Mouse (Mus musculus): ENCODE data around the gene Slc34a1.

The Slc34a1 gene

DNA sequence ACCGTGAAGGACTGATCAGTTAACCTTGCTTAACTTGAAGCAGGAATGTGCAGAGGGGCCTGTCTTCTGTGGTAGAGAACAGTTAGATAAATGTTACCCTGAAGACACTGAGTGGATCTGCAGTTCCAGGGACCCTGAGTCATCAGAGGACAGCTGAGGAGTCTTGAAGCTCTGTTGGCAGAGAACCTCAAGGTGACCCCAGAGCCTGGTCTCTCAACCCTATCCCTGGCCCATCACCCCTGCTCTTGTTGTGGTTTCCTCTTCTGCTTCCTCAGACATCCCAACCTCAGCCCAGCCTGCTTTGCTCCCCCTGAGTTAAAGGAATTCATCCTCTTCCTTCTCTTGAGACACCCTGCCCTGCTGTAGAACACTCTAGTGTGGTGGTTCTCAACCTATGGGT lies at the start of gene Slc34a1:
Slc34a1 (plus strand) TSS at position 100 of the 400 bp plus-strand sequence.
- TF ChIP-seq GATA4 (IDR thresholded peaks at IDR 0.05; ENCODE audit: insufficient replicate concordance, low read length): no peak

DNA sequence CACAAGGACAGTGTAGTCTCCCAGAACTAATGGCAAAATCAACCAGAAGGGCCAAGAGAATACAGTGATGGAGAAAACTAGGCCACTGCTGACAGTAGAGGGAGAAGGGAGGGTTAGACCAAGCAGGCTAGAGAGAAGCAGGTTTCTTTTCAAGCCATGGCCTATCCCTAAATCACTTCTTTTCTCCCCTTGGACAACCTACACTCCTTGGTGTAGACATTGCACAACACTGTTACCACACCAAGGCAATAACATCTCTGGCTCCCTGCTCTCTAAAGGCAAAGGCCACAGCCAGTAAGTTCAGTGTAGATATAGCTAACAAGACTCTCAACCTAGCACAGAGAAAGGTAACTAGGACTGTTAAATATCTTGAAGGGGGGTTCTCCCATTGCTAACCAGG lies 36.8 kb upstream of the Slc34a1 start:
- no peak for TF ChIP-seq GATA4 (IDR thresholded peaks at IDR 0.05; ENCODE audit: insufficient replicate concordance, low read length)

DNA sequence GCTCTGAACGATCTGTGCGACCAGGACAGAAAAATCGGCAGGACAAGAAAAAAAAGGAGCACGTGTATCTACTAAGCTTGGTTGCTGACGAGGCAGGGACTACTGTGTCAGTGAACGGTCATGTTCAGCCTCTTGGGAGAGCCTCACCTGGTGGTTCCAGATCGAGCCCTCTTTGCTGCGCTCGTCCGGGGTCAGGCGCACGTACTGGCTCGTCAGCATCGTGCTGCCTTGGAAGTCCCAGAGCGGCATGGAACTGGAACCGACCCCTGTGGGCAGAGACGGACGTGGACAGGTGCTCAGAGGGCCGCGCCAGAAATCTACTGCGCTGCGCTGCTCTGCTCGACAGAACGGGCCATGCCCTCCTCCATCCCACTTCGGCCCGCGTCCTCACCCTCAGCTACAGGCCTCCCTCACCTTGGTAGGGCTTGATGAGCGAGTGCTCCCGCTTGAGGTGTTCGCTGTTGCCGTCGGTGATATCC lies 36.0 kb upstream of the Slc34a1 start:
- TF ChIP-seq GATA4 (IDR thresholded peaks at IDR 0.05; ENCODE audit: insufficient replicate concordance, low read length): no peak

DNA sequence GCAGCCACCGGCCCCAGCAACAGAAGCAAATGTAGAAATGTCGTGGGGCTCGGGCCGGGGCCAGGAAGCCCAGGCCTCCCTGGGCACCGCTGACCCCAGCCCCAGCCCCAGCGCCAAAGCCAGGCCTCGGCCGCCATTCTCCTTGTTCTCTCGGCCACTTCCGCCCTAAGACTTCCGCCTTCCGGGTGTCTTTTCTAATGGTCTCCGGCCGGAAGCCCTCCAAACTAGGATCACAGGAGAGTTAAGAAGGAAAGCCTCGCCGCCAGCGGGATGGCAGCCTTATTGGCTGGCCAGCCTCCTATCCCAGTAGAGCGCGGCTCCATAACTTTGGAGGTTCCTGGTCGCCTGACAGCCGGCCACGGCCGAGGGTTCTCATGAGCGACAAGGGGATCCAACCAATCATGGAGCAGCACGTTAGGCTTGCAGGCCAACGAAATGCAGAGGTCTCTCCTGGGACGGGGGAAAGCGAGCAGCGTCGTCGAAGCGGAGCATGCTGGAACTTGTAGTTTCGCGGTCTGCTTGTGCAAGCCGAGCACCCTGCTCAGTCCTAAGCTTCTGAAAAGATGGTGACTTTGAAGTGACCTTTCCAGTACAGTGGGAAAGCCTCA lies 35.4 kb upstream of the Slc34a1 start, which contains the start of gene Lman2:
Lman2 (minus strand) TSS at position 331 of the 608 bp plus-strand sequence.
- TF ChIP-seq GATA4 (IDR thresholded peaks at IDR 0.05; ENCODE audit: insufficient replicate concordance, low read length): no peak

DNA sequence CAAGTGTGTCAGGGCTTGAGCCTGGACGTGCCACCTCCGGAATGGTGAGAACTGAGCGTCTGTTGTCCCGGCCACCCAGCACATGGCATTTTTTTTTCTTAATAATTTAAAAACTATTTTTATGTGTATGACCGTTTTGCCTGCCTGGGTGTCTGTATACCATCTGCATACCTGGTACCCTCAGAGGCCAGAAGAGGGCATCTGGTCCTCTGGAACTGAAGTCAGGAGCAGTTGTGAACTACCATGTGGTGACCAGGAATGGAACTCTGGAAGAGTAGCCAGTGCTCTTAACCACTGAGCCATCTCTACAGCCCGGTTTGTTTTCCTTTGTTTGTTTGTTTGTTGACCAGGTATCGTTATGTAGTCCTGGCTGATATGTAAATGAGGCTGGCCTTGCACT lies 29.6 kb upstream of the Slc34a1 start:
- TF ChIP-seq GATA4 (IDR thresholded peaks at IDR 0.05; ENCODE audit: insufficient replicate concordance, low read length): no peak

DNA sequence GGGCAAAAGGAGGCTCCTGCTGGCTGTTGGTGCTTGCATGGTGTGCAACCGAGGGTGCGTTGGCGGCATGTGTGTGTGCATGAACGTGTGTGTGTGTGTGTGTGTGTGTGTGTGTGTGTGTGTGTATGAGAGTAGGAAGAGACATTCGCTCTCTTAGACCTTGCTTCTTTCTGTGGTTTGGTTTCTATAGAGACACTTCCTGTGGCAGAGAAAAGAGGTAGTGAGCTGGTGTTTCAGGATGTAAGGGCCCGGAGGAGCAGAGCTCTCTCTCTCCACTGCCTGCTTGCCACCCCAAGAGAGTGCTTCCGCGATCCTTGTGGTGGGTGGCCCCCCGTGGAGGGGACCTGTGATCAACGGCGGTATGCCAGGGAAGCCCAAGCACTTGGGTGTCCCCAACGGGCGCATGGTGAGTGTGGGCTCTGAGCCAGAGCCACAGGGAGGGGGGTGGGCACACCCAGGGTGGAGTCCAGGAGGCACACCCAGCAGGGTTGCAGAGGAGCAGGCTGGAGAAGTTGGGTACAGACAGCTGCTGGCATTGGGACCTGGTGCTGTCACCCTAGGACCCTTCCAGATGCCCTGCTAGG lies 28.4 kb upstream of the Slc34a1 start, which contains the start of gene Rgs14:
Rgs14 (plus strand) TSS at position 202 of the 584 bp plus-strand sequence.
- no peak for TF ChIP-seq GATA4 (IDR thresholded peaks at IDR 0.05; ENCODE audit: insufficient replicate concordance, low read length)

DNA sequence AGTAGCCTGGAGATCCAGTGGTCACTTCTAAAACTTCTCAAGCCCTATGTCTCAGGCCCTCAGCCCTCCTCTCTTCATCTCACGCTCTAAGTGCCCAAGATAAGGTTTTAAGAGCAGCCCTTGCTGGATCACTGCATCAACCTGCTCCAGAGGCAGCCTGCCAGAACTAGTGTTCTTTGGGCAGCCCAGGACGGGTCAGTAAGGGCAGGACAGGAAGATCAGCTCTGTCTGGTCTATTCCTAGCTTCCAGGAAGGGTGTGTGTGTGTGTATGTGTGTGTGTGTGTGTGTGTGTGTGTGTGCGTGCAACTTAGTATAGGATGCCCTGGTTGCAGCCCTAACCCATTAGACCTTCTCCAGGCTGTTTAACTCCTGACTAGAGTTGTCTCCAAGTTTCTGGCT lies 27.8 kb upstream of the Slc34a1 start:
- TF ChIP-seq GATA4 (IDR thresholded peaks at IDR 0.05; ENCODE audit: insufficient replicate concordance, low read length): no peak

DNA sequence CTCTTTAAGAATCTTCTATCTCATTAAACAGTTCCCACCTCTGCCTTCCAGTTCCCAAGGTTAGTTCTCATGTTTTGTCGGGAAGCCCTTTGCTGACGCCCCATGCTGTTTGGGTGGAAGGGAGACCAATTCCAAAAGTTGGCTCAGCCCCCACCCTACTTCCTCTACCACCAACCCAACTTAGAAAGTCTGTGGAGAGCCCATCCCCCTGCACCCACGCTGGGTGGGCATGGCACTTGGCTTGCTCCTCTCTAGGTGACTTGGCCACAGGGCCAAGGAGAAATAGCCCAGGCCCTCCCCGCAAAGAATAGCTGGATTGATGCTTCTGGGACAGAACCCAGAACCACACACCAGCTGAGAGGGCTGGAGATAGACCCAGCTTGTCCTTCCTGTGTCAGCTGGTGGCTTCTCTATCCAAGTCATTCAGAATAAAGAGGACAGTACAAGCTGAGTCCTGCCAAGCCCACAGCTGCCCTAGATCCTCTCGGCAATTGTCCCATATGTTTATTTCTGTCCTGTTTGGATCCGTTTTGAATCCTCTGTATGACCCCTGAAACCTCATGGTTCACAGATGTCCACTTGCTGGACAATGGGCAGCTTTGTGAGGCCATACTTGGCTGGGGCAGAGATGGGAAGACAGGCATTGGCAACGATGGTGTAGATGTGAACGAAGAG lies 26.8 kb upstream of the Slc34a1 start:
- TF ChIP-seq GATA4 (IDR thresholded peaks at IDR 0.05; ENCODE audit: insufficient replicate concordance, low read length): no peak

DNA sequence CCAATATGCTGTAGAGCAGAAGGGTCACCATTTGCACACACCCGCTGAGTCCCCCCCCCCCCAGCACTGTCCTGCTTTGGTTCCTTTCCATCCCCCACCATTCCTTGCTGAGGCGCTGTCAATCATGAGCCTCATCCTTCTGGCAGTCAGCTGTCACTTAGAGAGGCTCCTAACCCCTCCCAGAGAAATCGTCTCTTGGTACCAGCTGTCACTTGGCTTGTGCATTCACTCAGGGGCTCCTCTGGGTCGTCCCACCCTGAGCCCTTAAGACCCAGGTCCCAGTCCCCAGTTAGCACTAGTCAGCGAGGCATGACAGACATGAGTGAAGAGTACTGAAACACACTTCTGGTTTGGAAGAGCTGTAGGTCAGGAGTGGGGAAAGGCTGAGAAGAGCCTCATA lies 26.2 kb upstream of the Slc34a1 start:
- TF ChIP-seq GATA4 (IDR thresholded peaks at IDR 0.05; ENCODE audit: insufficient replicate concordance, low read length): no peak

DNA sequence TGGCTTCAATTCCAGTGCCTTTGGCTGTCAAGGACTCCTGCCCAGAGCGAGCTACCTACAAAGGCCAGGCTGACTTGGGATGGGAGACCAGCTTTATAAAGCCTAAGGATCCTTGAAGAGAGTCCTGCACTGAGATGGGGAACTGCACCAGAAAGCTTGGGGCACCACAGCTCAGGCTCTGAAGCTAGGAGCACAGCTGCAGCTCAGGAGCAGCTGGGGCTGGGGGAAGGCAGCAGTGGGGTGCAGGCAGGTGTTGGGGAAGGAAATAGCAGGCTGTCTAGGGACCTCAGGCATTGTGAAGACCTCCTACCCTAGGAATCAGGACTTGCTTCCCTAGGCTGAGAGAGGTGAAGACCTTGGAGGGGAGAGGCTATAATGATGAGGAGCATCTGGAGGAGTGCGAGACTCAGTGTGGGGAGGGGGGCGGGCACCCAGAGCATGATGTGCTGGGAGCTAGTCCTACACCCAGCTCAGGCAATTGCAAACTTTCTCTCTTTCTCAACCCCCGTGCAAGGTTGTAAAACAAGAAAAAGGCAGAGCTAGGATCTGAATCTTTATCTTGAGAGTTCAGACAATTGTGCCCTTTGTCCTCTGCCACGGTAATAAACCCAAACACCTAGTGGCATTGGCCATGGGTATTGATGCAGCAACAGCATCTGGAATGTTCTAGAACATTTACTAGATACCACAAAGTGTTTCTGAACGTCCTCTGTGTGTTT lies 23.6 kb upstream of the Slc34a1 start:
- no peak for TF ChIP-seq GATA4 (IDR thresholded peaks at IDR 0.05; ENCODE audit: insufficient replicate concordance, low read length)

DNA sequence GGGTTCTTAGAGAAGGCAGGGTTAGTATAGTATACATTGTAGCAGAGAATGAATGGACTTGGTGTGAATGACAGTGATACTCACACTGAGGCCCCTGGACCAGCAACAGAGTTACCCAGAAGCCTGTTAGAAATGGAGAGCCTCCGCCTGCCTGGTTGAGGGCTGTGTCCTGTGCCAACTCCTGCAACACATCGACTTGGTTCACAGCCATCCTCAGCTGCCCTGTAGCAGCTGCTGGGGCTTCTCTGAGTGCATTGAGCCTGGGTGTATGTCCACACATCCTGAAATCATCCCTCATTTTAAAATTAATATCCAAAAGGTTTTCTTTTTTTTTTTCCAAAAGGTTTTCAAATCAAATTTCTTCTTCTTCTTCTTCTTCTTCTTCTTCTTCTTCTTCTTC lies 22.1 kb upstream of the Slc34a1 start:
- no peak for TF ChIP-seq GATA4 (IDR thresholded peaks at IDR 0.05; ENCODE audit: insufficient replicate concordance, low read length)

DNA sequence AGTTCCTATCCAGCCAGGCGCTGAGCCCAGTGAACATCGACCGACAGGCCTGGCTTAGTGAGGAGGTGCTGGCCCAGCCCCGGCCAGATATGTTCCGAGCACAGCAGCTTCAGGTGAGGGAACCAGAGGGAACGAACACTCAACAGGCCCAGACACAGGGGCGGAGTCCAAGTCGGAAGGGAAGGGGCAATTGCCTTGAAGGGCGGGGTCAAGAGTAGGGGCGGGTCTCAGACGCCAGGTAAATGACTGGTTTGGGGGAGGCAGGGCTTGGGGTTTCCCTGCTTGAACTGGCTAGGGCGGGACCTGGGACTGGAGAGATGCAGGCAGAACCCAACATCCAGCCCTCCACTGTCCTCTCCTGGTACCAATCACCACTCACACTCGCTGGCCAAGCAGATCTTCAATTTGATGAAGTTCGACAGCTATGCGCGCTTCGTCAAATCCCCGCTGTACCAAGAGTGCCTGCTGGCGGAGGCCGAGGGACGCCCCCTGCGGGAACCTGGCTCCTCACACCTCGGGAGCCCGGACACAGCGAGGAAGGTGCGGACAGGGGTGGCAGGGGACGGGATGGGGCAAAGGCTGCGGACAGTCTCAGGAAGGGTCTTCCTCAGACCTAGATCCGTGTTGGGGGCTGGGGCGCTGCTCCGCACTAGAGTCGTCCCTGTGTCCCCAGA lies 18.9 kb upstream of the Slc34a1 start:
- no peak for TF ChIP-seq GATA4 (IDR thresholded peaks at IDR 0.05; ENCODE audit: insufficient replicate concordance, low read length)

DNA sequence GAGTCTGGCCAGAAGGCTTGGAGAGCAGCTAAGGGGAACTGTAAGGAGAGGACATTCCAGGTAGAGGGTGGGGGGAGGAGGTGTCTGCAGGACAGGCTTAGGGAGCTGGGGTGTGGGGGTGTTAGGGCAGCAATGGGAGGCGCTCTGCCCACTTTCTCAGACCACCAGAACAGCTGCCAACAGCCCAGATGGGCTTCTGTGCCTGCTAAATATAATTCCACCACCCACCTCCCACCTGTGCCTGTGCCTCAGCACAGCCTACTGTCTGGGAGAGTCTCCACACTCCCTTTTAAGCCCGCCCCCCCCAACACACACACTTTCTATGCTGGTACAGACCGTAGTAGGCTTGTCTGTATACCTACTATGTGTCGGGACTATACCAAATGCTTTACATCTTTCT lies 16.2 kb upstream of the Slc34a1 start:
- TF ChIP-seq GATA4 (IDR thresholded peaks at IDR 0.05; ENCODE audit: insufficient replicate concordance, low read length): no peak

DNA sequence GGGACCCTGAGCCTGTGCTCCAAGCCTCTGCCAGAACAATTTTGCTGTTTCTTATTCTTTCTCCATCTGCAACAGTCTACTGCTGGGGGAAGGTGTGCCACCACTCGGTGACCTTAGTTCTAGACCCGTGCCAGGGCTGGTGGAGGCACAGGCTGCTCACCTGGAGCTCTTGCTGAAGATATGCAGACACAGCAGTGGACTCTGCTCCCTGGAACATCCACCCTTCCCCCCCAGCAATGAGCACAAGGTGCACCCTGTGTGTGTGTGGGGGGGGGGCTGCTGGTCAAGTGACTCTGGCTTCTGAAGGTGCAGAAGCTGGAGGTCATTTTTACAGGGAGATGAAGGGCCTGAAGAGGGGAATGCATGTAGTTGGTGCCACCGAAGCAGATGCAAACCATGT lies 7.3 kb upstream of the Slc34a1 start:
- TF ChIP-seq GATA4 (IDR thresholded peaks at IDR 0.05; ENCODE audit: insufficient replicate concordance, low read length): no peak

DNA sequence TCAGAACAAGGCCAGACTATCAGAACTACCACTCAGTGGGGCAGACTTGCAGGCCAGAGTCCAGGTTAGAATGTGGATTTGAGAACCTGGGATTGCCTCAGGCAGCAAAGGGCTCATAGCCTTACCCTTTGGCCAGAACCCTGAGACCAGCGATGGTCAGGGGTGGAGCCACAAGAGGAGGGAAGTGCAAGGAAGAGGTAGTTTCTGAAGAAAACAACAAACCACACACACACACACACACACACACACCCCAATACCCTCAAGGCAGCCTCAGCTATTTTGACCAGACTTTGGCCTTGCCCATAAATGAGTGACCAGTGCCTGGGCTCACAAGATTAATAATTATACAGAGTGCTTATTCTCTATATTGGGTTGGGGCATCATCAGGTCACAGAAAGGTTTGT lies 6.4 kb upstream of the Slc34a1 start:
- no peak for TF ChIP-seq GATA4 (IDR thresholded peaks at IDR 0.05; ENCODE audit: insufficient replicate concordance, low read length)
